ENCODE assay signal across 9 mouse cellular contexts in genomic region chr11:83297816-83298215, GRCm38 (mm10). TPM values are rescaled to one million over a fixed set of nuclear protein-coding genes. Genes with fewer than 3 reads are reported as not detected.
DNase-seq lines count a peak whose midpoint lies in the region; ATAC-seq lines count a peak whose summit lies in the region.
"Had no signal": no experiment of that assay in that cellular context is flagged by ENCODE, and none has a peak within 500 bp of the region (broad histone marks: within the 10 kb centered on the region; RNA-seq: fewer than 3 reads in every experiment).

No protein-coding gene starts in this region.

- H3K4me2 ChIP-seq in hindbrain, embryonic 12.5 days (replicated peaks), result peak overlapping the region; percentile 83
- peak overlapping the region; percentile 64 for H3K4me2 ChIP-seq in midbrain, embryonic 12.5 days (replicated peaks)

- DNase-seq in cerebellum, adult 9-10 months, result peak; percentile 53
- DNase-seq in cerebellum, adult 11-12 months, result no peak
- DNase-seq in MEL-GATA-1-ER (ENCODE audit: extremely low read depth, low read depth), result peak; percentile 58
- DNase-seq in adrenal gland, postnatal 14 days, result no peak
- DNase-seq in embryo, embryonic 10 days (ENCODE audit: low spot score), result no peak
- no peak for DNase-seq in urinary bladder, adult 18-20 months (ENCODE audit: low spot score in 2 of 2)

- H3K9me3 ChIP-seq in hindbrain, embryonic 12.5 days (replicated peaks), result no peaks in the 10 kb centered on the region
- H3K9me3 ChIP-seq in midbrain, embryonic 12.5 days, result no peaks in the 10 kb centered on the region

- H3K4me3 ChIP-seq in hindbrain, embryonic 12.5 days, result peak overlapping the region; percentile 80
- H3K4me3 ChIP-seq in midbrain, embryonic 12.5 days, result peak overlapping the region; percentile 81

- H3K4me1 ChIP-seq in hindbrain, embryonic 12.5 days, result peaks cover 30% of the 10 kb centered on the region
- peaks cover 29% of the 10 kb centered on the region for H3K4me1 ChIP-seq in midbrain, embryonic 12.5 days

- no peaks in the 10 kb centered on the region for H3K27me3 ChIP-seq in hindbrain, embryonic 12.5 days
- H3K27me3 ChIP-seq in midbrain, embryonic 12.5 days, result no peaks in the 10 kb centered on the region

- peak overlapping the region; percentile 84; the same call in 1 of the 2 replicates for H3K9ac ChIP-seq in hindbrain, embryonic 12.5 days
- H3K9ac ChIP-seq in midbrain, embryonic 12.5 days (replicated peaks), result peak overlapping the region; percentile 72

- H3K36me3 ChIP-seq in hindbrain, embryonic 12.5 days, result peaks cover 20% of the 10 kb centered on the region
- H3K36me3 ChIP-seq in midbrain, embryonic 12.5 days, result peaks cover 15% of the 10 kb centered on the region

- ATAC-seq in hindbrain, embryonic 12.5 days (ENCODE audit: low FRiP score), result no peak
- ATAC-seq in midbrain, embryonic 12.5 days (ENCODE audit: low FRiP score, low read depth), result no peak

- H3K27ac ChIP-seq in hindbrain, embryonic 12.5 days, result no peak overlapping the region
- H3K27ac ChIP-seq in midbrain, embryonic 12.5 days (replicated peaks), result no peak overlapping the region

- 74% methylated on average over 6 of the region's 6 CpGs for WGBS in hindbrain, embryonic 12.5 days
- 78% methylated on average over 6 of the region's 6 CpGs for WGBS in midbrain, embryonic 12.5 days

RNA-seq across cellular contexts. Expression of gene Ap2b1, which starts 1.0 kb away (rescaled TPM):
- polyA plus RNA-seq in hindbrain, embryonic 12.5 days (2016; fragmentation: Nextera tagmentation; extraction: Ambion mirVana), result 113 and 128 TPM in 2 replicates
- polyA plus RNA-seq in midbrain, embryonic 12.5 days (2016; fragmentation: Nextera tagmentation; extraction: Ambion mirVana), result 107 and 109 TPM in 2 replicates
- total RNA-seq in adrenal gland, postnatal 14 days (2021), result 86.9 and 98.4 TPM in 2 replicates

RNA-seq across cellular contexts. Expression of gene Pex12, which starts 4.6 kb away (rescaled TPM):
- 16.4 and 19.8 TPM in 2 replicates for polyA plus RNA-seq in hindbrain, embryonic 12.5 days (2016; fragmentation: Nextera tagmentation; extraction: Ambion mirVana)
- polyA plus RNA-seq in midbrain, embryonic 12.5 days (2016; fragmentation: Nextera tagmentation; extraction: Ambion mirVana), result 19.7 and 20.1 TPM in 2 replicates
- total RNA-seq in adrenal gland, postnatal 14 days (2021), result 15.1 and 16.2 TPM in 2 replicates

RNA-seq across cellular contexts. Expression of gene Slfn14, which starts 11.3 kb away (rescaled TPM):
- polyA plus RNA-seq in hindbrain, embryonic 12.5 days (2016; fragmentation: Nextera tagmentation; extraction: Ambion mirVana), result 0.87 and 1.1 TPM in 2 replicates
- 0.55 and 0.83 TPM in 2 replicates for polyA plus RNA-seq in midbrain, embryonic 12.5 days (2016; fragmentation: Nextera tagmentation; extraction: Ambion mirVana)
- total RNA-seq in adrenal gland, postnatal 14 days (2021), result 0.41 and 2.7 TPM in 2 replicates
- polyA plus RNA-seq: gonadal fat pad, adult 2 months had no signal

Comparison
In these comparisons a context has a peak if more than half of its experiments do, and no peak if none do; other contexts are left out.
1. DNase-seq: peak in cerebellum, adult 9-10 months (single experiment) and MEL-GATA-1-ER (single experiment); none in cerebellum, adult 11-12 months (single experiment), adrenal gland, postnatal 14 days (single experiment), embryo, embryonic 10 days (single experiment) and urinary bladder, adult 18-20 months (0 of 2).